Mouse (Mus musculus) testis, adult 2 months (tissue): ENCODE measurements around the gene Ccdc157. TPM values are rescaled to one million over a fixed set of nuclear protein-coding genes. Genes with fewer than 3 reads are reported as not detected.
A peak's percentile ranks its signal among the peaks of the same experiment; 100 is the strongest.

Source experiments
- H3K27ac ChIP-seq: fragments of 200-500 bp; 2 replicates; pipeline ENCODE4 v1.5.1; 2012; ENCODE audit warnings: low read depth, low read length; ENCODE audit not compliant: control insufficient read depth, insufficient read depth
- H3K27me3 ChIP-seq: fragments of 200-500 bp; 2 replicates; pipeline ENCODE4 v1.6.1; 2012; ENCODE audit warnings: mild to moderate bottlenecking, low read length, moderate library complexity; ENCODE audit not compliant: control insufficient read depth, insufficient read depth
- H3K36me3 ChIP-seq: fragments of 200-500 bp; 2 replicates; pipeline ENCODE4 v1.6.1; 2012; ENCODE audit warnings: mild to moderate bottlenecking, low read length; ENCODE audit not compliant: control insufficient read depth, insufficient read depth
- H3K4me1 ChIP-seq: fragments of 200-500 bp; 2 replicates; pipeline ENCODE4 v1.6.1; 2012; ENCODE audit warnings: low read length; ENCODE audit not compliant: control insufficient read depth, insufficient read depth
- H3K4me3 ChIP-seq: fragments of 200-500 bp; 2 replicates; pipeline ENCODE4 v1.5.1; 2012; ENCODE audit warnings: low read depth, mild to moderate bottlenecking, low read length, moderate library complexity, mixed read lengths; ENCODE audit not compliant: control insufficient read depth
- CTCF ChIP-seq: fragments of 200-500 bp; IDR thresholded peaks from 2 replicates; pipeline ENCODE4 v1.5.1; 2012; ENCODE audit warnings: low read depth, mild to moderate bottlenecking, inconsistent platforms, low read length, moderate library complexity; ENCODE audit not compliant: control insufficient read depth, insufficient read depth, insufficient replicate concordance
- POLR2A ChIP-seq: fragments of 200-500 bp; IDR thresholded peaks from 2 replicates; pipeline ENCODE4 v1.6.1; 2012; ENCODE audit warnings: low read depth, mild to moderate bottlenecking, inconsistent platforms, low read length, moderate library complexity; ENCODE audit not compliant: control insufficient read depth
- polyA plus RNA-seq: library from polyadenylated mRNA; depleted of rRNA; stranded (reverse); fragments of >200 nt; gene quantifications from 2 replicates; pipeline ENCODE4 v1.2.3, GENCODE M21; 2012

Ccdc157 gene
- polyA plus RNA-seq, 1 experiment: 48.8 TPM

DNA sequence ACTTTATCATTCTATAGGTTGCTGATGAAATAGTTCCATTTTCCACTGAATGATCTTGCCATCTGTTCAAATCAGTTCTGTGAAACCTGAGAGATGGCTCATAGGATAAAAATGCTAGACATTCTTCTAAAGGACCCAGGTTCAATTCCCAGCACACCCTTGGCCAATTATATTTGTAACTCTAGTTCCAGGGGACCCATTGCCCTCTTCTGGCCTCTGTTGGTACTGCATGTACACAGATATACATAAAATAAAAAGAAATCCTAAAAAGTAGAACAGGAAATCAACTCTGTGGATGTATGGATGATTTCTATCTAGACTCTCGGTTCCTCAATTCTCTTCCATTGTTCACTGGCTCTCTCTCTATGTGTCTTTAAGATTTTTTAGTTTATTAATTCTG is 33.0 kb downstream of the Ccdc157 start:
- no peak overlapping the region for H3K27ac ChIP-seq
- no peaks in the 10 kb centered on the region; the same call in 1 of the 2 replicates for H3K4me1 ChIP-seq
- H3K36me3 ChIP-seq: no peaks in the 10 kb centered on the region
- no peak overlapping the region for H3K4me3 ChIP-seq
- no peak for TF ChIP-seq CTCF
- no peak for TF ChIP-seq POLR2A
- H3K27me3 ChIP-seq: no peaks in the 10 kb centered on the region

DNA sequence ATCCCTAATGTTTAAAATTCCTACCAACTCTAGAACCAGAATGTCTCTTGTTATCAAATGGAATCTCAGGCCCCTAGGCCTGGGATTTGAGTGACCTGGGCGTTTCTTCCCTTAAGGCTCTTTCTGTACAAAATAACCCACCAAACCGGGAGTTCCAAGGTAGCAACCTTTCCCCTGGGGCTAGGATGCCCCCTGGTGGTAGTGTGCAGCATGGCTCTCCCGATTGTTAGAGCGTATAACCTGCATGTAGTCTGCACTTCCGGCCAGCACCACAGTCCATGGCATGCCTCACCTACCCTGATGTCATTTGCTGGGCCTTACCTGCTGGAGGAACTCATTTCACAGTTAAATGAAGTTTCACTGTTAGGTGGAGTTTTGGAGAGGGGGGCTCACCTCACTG is 36.2 kb downstream of the Ccdc157 start:
- Histone ChIP-seq H3K4me3 (no peak overlapping the region), H3K4me1 (no peaks in the 10 kb centered on the region; the same call in 1 of the 2 replicates), H3K36me3 (no peaks in the 10 kb centered on the region), H3K27me3 (no peaks in the 10 kb centered on the region), H3K27ac (no peak overlapping the region)
- TF ChIP-seq CTCF: peak; percentile 79; the same call in 1 of the 2 replicates
- TF ChIP-seq POLR2A: no peak

DNA sequence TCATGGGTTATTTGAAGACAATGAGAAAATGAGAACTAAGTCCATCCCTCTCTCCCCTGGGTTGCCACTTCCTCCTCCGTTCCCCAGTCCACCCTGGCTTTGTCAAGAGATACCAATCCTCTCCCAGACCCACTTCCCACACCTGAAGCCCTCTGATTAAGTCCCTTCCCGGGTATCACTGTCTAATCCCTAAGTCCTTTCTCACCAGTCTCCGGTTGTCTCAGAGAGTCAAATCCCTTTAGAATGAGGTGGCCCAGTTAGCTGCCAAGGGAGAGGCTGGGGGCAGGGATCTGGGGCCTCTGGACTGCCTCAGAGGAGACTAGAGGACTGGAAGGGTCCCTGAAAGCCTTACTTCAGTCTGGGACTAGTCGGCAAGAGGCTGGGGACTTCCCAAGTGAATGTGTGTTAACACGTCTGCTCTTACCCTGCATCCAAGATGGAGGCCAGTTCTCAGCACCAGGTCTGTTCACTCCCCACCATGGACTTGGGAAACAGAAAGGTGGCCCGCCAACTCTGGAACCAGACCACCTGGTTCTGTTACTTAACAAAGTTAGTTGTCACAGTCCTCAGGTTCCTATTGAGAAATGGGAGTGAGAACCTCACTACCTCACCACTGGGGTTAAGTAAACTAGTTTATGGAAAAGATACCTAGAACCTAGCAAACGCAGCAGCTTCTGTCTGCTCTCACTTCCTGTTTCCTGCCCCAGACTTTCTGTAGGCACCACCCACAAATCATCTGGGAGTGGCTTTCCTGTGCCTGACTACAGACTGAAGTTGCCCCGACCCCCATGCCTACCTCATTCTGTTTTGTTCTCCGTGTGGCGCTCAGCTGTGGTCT is 37.1 kb downstream of the Ccdc157 start, which contains the start of gene Sec14l2:
Gene Sec14l2, minus strand, starts transcription at position 674 of the 838 bp plus-strand sequence.
- H3K36me3 ChIP-seq: no peaks in the 10 kb centered on the region
- no peak for TF ChIP-seq CTCF
- TF ChIP-seq POLR2A: no peak
- no peaks in the 10 kb centered on the region; the same call in 1 of the 2 replicates for H3K4me1 ChIP-seq
- no peaks in the 10 kb centered on the region for H3K27me3 ChIP-seq
- H3K27ac ChIP-seq: no peak within 1 kb of the TSS
- no peak within 1 kb of the TSS for H3K4me3 ChIP-seq

DNA sequence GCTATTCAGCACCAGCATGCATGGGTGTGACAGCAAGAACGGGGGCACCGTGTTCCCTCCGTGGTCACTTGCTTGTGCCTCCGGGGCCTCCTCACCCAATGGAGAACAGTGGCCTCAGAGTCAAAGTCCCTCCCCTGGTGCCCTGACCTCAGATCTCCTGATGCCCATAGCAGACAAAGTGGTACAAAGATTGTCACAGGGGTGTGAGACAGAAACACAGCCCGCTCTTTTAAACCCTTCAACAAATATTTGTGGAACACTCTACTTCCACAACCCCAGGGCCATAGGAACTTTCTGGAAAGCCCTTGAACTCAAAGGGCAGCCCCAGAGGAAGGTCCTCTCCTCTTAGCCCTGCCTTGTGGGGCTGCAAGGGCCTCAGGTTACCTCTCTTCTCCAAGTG is 37.9 kb downstream of the Ccdc157 start:
- TF ChIP-seq CTCF: no peak
- H3K27me3 ChIP-seq: no peaks in the 10 kb centered on the region
- no peak overlapping the region for H3K27ac ChIP-seq
- H3K4me1 ChIP-seq: no peaks in the 10 kb centered on the region; the same call in 1 of the 2 replicates
- no peak overlapping the region for H3K4me3 ChIP-seq
- no peaks in the 10 kb centered on the region for H3K36me3 ChIP-seq

DNA sequence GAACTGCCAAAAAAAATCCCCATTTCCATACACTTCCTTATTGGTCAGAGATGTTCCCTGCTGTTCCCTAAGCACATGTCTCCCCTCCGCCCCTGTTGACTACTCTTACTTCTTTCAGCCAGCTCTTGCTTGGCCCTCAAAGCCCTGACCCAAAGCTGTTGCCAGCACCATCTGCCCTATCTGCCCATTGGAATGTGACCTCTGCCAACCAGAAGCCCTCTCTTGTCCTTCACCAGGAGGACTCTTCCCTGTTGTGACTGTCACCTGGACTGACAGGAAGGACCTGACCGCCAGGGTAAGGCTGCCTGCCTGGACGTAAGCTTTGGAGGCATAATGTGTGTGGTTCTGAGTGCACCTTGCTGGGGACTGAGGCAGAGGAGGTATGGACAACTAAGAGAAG is 38.4 kb downstream of the Ccdc157 start:
- no peaks in the 10 kb centered on the region; the same call in 1 of the 2 replicates for H3K4me1 ChIP-seq
- H3K36me3 ChIP-seq: no peaks in the 10 kb centered on the region
- H3K4me3 ChIP-seq: no peak overlapping the region
- no peak overlapping the region for H3K27ac ChIP-seq
- TF ChIP-seq CTCF (no peak), POLR2A (no peak)
- H3K27me3 ChIP-seq: no peaks in the 10 kb centered on the region

DNA sequence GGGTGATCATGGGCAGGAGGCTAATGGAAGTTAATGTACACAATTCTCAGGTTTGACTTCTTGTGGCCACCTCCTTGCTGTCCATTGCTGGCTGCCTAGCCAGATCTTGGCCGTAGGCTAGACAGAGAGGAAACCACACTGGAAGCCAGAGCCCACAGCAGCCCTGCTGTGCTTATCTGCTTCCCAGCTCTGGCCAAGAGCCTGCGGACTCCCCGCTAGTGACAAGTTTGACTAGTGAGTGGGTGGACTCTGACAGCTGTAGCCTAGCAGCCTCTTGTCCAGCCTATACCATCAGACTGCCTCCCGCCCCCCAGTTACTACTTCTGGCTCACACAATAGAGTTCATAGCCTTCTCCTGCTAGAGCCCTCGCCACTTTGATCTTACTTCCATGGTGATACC is 40.5 kb downstream of the Ccdc157 start:
- Histone ChIP-seq H3K27ac (no peak overlapping the region), H3K4me3 (no peak overlapping the region), H3K27me3 (no peaks in the 10 kb centered on the region), H3K36me3 (no peaks in the 10 kb centered on the region), H3K4me1 (no peaks in the 10 kb centered on the region; the same call in 1 of the 2 replicates)
- TF ChIP-seq POLR2A: no peak
- no peak for TF ChIP-seq CTCF

DNA sequence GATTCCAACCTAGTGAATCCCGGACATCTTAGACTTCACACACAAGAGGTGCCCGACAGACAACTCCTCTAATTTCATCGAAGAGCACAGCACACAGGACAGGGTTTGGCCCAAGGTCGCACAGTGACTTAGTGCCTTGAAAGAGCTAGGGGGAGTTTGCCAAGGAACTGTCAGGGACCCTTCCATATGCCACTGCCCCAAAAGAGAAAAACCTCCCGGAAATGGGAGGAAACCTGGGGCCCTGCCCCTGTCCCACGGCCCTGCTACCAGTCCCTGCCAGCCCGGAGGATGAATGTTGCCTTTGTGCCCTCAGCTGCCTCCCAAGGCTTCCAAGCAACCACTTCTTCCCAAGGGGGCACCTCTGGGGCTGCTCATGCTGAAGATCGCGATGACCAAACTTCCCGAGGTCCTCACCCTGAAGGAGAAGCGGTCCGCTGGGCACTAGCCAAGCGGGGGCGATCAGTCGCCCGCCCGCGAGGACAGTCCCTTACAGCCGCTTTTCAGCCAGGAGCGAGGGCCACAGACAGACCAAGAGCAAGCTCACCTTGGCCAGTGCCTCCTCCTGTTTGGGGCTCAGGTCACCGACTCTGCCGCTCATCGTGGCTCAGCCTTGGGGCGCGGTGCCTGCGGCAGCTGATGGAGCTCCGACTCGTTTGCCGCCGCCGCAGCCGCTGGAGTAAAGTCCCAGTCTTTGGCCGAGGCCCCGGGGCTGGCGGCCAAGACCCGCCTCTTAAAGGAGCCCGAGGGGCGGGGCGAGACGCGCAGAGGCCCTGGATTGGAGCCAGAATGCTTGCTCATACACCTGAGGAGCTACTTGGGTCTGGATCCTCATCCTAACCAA is 41.8 kb downstream of the Ccdc157 start:
- Histone ChIP-seq H3K27ac (no peak overlapping the region), H3K36me3 (no peaks in the 10 kb centered on the region), H3K4me3 (peak overlapping the region; percentile 63), H3K27me3 (no peaks in the 10 kb centered on the region), H3K4me1 (no peaks in the 10 kb centered on the region)
- TF ChIP-seq CTCF (no peak), POLR2A (no peak)
